Mouse (Mus musculus) left cerebral cortex, postnatal 4 days (tissue): Measurements from ENCODE around the gene Med26. TPM values are rescaled to one million over a fixed set of nuclear protein-coding genes. Genes with fewer than 3 reads are reported as not detected.

Experiments
- DNase-seq: peaks from one replicate; pipeline ENCODE4 v3.0.0-alpha.2; 2022
- intact Hi-C: fragments of 180-260 bp; cut with DNase I; formaldehyde crosslinking; loops from one replicate; pipeline ENCODE4 v1.15.1; 2025
- total RNA-seq, 2 experiments: library from RNA; stranded (reverse); gene quantifications; 2 replicates each; pipeline ENCODE4 v1.2.3; 2021

Med26 gene
- 10 to 100 TPM; 13.3 to 13.8 TPM for total RNA-seq

GRCm38 (mm10) chr8:72547802-72548643, at the start of gene Med26:
Gene Med26, minus strand, starts transcription at chr8:72548270.
- DNase-seq, result peak; percentile 99
- intact Hi-C loops, result loop anchor here (5.0 kb wide), 1 partner anchor 56 kb away; the partner anchor contains the start of gene Slc35e1

GRCm38 (mm10) chr8:72590198-72590597, 42.1 kb upstream of the Med26 start:
- DNase-seq, result peak; percentile 43
- intact Hi-C loops, result no loop called here

- intact Hi-C loops, result no loop called here
Measured at GRCm38 (mm10) chr8:72589286-72589685, 41.2 kb upstream of the Med26 start.

GRCm38 (mm10) chr8:72588865-72589264, 40.8 kb upstream of the Med26 start:
- no peak for DNase-seq
- intact Hi-C loops, result no loop called here

More at GRCm38 (mm10) chr8:72589286-72589685, 41.2 kb upstream of the Med26 start:
- DNase-seq, result peak; percentile 19

- intact Hi-C loops, result no loop called here
- peak; percentile 43 for DNase-seq
Measured at GRCm38 (mm10) chr8:72587806-72588205, 39.7 kb upstream of the Med26 start.

GRCm38 (mm10) chr8:72584390-72584789, 36.3 kb upstream of the Med26 start:
- no peak for DNase-seq
- intact Hi-C loops, result no loop called here

- DNase-seq, result peak; percentile 37
- intact Hi-C loops, result no loop called here
Measured at GRCm38 (mm10) chr8:72583056-72583771, 35.1 kb upstream of the Med26 start.

- intact Hi-C loops, result no loop called here
- no peak for DNase-seq
Measured at GRCm38 (mm10) chr8:72579374-72579773, 31.3 kb upstream of the Med26 start.

- intact Hi-C loops, result no loop called here
- no peak for DNase-seq
Measured at GRCm38 (mm10) chr8:72577941-72578340, 29.9 kb upstream of the Med26 start.

GRCm38 (mm10) chr8:72577266-72577665, 29.2 kb upstream of the Med26 start:
- no peak for DNase-seq
- intact Hi-C loops, result no loop called here

GRCm38 (mm10) chr8:72575915-72576314, 27.8 kb upstream of the Med26 start:
- intact Hi-C loops, result no loop called here
- no peak for DNase-seq

GRCm38 (mm10) chr8:72573450-72573849, 25.4 kb upstream of the Med26 start:
- DNase-seq, result no peak
- intact Hi-C loops, result no loop called here

GRCm38 (mm10) chr8:72572507-72572906, 24.4 kb upstream of the Med26 start:
- intact Hi-C loops, result no loop called here
- no peak for DNase-seq

- DNase-seq, result peak; percentile 77
- intact Hi-C loops, result no loop called here
Measured at GRCm38 (mm10) chr8:72571611-72572473, 23.8 kb upstream of the Med26 start, which contains the start of gene Tmem38a. Gene Tmem38a, plus strand, starts transcription at chr8:72572055.

GRCm38 (mm10) chr8:72570633-72571610, 22.9 kb upstream of the Med26 start, which contains the start of gene Smim7:
Gene Smim7, minus strand, starts transcription at chr8:72571088.
- peak; percentile 97 for DNase-seq
- intact Hi-C loops, result no loop called here

- intact Hi-C loops, result no loop called here
- DNase-seq, result no peak
Measured at GRCm38 (mm10) chr8:72565970-72566369, 17.9 kb upstream of the Med26 start.

- DNase-seq, result no peak
- intact Hi-C loops, result no loop called here
Measured at GRCm38 (mm10) chr8:72561111-72561689, 13.1 kb upstream of the Med26 start.

GRCm38 (mm10) chr8:72555770-72556169, 7.7 kb upstream of the Med26 start:
- intact Hi-C loops, result no loop called here
- no peak for DNase-seq

GRCm38 (mm10) chr8:72549314-72549892, 1.3 kb upstream of the Med26 start:
- intact Hi-C loops, result loop anchor here (5.0 kb wide), 1 partner anchor 57 kb away; the partner anchor contains the start of gene Slc35e1
- DNase-seq, result no peak
